Mouse (Mus musculus) lung, postnatal 36 days (tissue): ENCODE measurements around the gene Btg2.
A peak's percentile ranks its signal among the peaks of the same experiment; 100 is the strongest.

ENCODE experiments used
- DNase-seq: peaks from one replicate; pipeline ENCODE4 v3.0.0; 2022; ENCODE audit warnings: mixed read lengths

Btg2 gene

GRCm38 (mm10) chr1:134097956-134098725 is 19.2 kb upstream of the Btg2 start:
- DNase-seq = peak; percentile 90

GRCm38 (mm10) chr1:134097080-134097855 is 18.3 kb upstream of the Btg2 start:
- DNase-seq = peak; percentile 76

GRCm38 (mm10) chr1:134096264-134096934 is 17.5 kb upstream of the Btg2 start:
- peak; percentile 87 for DNase-seq

GRCm38 (mm10) chr1:134095721-134096120 is 16.8 kb upstream of the Btg2 start:
- no peak for DNase-seq

GRCm38 (mm10) chr1:134095033-134095612 is 16.2 kb upstream of the Btg2 start:
- no peak for DNase-seq

- DNase-seq = peak; percentile 79
Measured at GRCm38 (mm10) chr1:134093771-134094526, 15.0 kb upstream of the Btg2 start.

- DNase-seq = peak; percentile 97
Measured at GRCm38 (mm10) chr1:134092852-134093770, 14.2 kb upstream of the Btg2 start.

GRCm38 (mm10) chr1:134092368-134092767 is 13.4 kb upstream of the Btg2 start:
- DNase-seq = no peak

GRCm38 (mm10) chr1:134091851-134092250 is 12.9 kb upstream of the Btg2 start:
- DNase-seq = no peak

- DNase-seq = no peak
Measured at GRCm38 (mm10) chr1:134089074-134089473, 10.2 kb upstream of the Btg2 start.

- peak; percentile 64 for DNase-seq
Measured at GRCm38 (mm10) chr1:134086811-134087398, 8.0 kb upstream of the Btg2 start.

GRCm38 (mm10) chr1:134086017-134086416 is 7.1 kb upstream of the Btg2 start:
- DNase-seq = no peak

- no peak for DNase-seq
Measured at GRCm38 (mm10) chr1:134084128-134084527, 5.2 kb upstream of the Btg2 start.

- DNase-seq = no peak
Measured at GRCm38 (mm10) chr1:134083676-134084075, 4.8 kb upstream of the Btg2 start.

GRCm38 (mm10) chr1:134082987-134083516 is 4.1 kb upstream of the Btg2 start:
- peak; percentile 71 for DNase-seq

GRCm38 (mm10) chr1:134080881-134081450 is 2.0 kb upstream of the Btg2 start:
- no peak for DNase-seq

GRCm38 (mm10) chr1:134080406-134080805 is 1.5 kb upstream of the Btg2 start:
- DNase-seq = no peak

GRCm38 (mm10) chr1:134079477-134080163 is 700 bp upstream of the Btg2 start:
- DNase-seq = peak; percentile 92

- peak; percentile 70 for DNase-seq
Measured at GRCm38 (mm10) chr1:134078061-134078795, 692 bp downstream of the Btg2 start.
